Mouse (Mus musculus): Measurements from ENCODE around the gene Erc2. TPM values are rescaled to one million over a fixed set of nuclear protein-coding genes. Genes with fewer than 3 reads are reported as not detected.

The Erc2 gene
- polyA plus RNA-seq, 1 experiment from 2014 or later, result 1.4 TPM

- Histone ChIP-seq H3K4me2 (ENCODE audit: low read depth, low read length) (no peak overlapping the region), H3K4me3 (ENCODE audit: low read depth, low read length) (no peak overlapping the region), H3K36me3 (ENCODE audit: control insufficient read depth, insufficient read depth) (no peaks in the 10 kb centered on the region), H3K27ac (ENCODE audit: low read length) (no peak overlapping the region), H3K27me3 (ENCODE audit: control insufficient read depth, insufficient read depth, low read depth, low read length) (no peaks in the 10 kb centered on the region), H3K9ac (ENCODE audit: low read depth, low read length) (no peak overlapping the region), H3K4me1 (ENCODE audit: control insufficient read depth, low read depth, low read length) (no peaks in the 10 kb centered on the region), H3K9me3 (replicated peaks; ENCODE audit: control insufficient read depth, low read length) (no peaks in the 10 kb centered on the region)
- 76% methylated on average over 1 of the region's 1 CpGs for WGBS (ENCODE audit: insufficient replicate concordance)
- ATAC-seq (ENCODE audit: low read depth), result no peak
Observed at GRCm38 (mm10) chr14:28283319-28284095, 661.3 kb downstream of the Erc2 start.

GRCm38 (mm10) chr14:28286511-28286910, 664.3 kb downstream of the Erc2 start:
- ATAC-seq (ENCODE audit: low read depth), result no peak
- no peak overlapping the region for H3K9ac ChIP-seq (ENCODE audit: low read depth, low read length)

GRCm38 (mm10) chr14:28288196-28288595, 666.0 kb downstream of the Erc2 start:
- no peaks in the 10 kb centered on the region for H3K9me3 ChIP-seq (replicated peaks; ENCODE audit: control insufficient read depth, low read length)
- H3K9ac ChIP-seq (ENCODE audit: low read depth, low read length), result no peak overlapping the region
- no peaks in the 10 kb centered on the region for H3K36me3 ChIP-seq (ENCODE audit: control insufficient read depth, insufficient read depth)
- H3K4me2 ChIP-seq (ENCODE audit: low read depth, low read length), result no peak overlapping the region
- WGBS (ENCODE audit: insufficient replicate concordance), result 73% methylated on average over 2 of the region's 2 CpGs
- no peak overlapping the region for H3K27ac ChIP-seq (ENCODE audit: low read length)
- no peak overlapping the region for H3K4me3 ChIP-seq (ENCODE audit: low read depth, low read length)
- ATAC-seq (ENCODE audit: low read depth), result no peak
- no peaks in the 10 kb centered on the region for H3K27me3 ChIP-seq (ENCODE audit: control insufficient read depth, insufficient read depth, low read depth, low read length)
- H3K4me1 ChIP-seq (ENCODE audit: control insufficient read depth, low read depth, low read length), result no peaks in the 10 kb centered on the region

More at GRCm38 (mm10) chr14:28286511-28286910, 664.3 kb downstream of the Erc2 start:
- no peaks in the 10 kb centered on the region for H3K36me3 ChIP-seq (ENCODE audit: control insufficient read depth, insufficient read depth)
- H3K27me3 ChIP-seq (ENCODE audit: control insufficient read depth, insufficient read depth, low read depth, low read length), result no peaks in the 10 kb centered on the region
- H3K4me3 ChIP-seq (ENCODE audit: low read depth, low read length), result no peak overlapping the region
- H3K4me1 ChIP-seq (ENCODE audit: control insufficient read depth, low read depth, low read length), result no peaks in the 10 kb centered on the region
- no peak overlapping the region for H3K27ac ChIP-seq (ENCODE audit: low read length)
- no peaks in the 10 kb centered on the region for H3K9me3 ChIP-seq (replicated peaks; ENCODE audit: control insufficient read depth, low read length)
- no peak overlapping the region for H3K4me2 ChIP-seq (ENCODE audit: low read depth, low read length)

- no peaks in the 10 kb centered on the region for H3K4me1 ChIP-seq (ENCODE audit: control insufficient read depth, low read depth, low read length)
- ATAC-seq (ENCODE audit: low read depth), result no peak
- H3K27ac ChIP-seq (ENCODE audit: low read length), result no peak overlapping the region
- no peaks in the 10 kb centered on the region for H3K9me3 ChIP-seq (replicated peaks; ENCODE audit: control insufficient read depth, low read length)
- H3K4me3 ChIP-seq (ENCODE audit: low read depth, low read length), result no peak overlapping the region
- no peaks in the 10 kb centered on the region for H3K36me3 ChIP-seq (ENCODE audit: control insufficient read depth, insufficient read depth)
- no peak overlapping the region for H3K4me2 ChIP-seq (ENCODE audit: low read depth, low read length)
- H3K27me3 ChIP-seq (ENCODE audit: control insufficient read depth, insufficient read depth, low read depth, low read length), result no peaks in the 10 kb centered on the region
- no peak overlapping the region for H3K9ac ChIP-seq (ENCODE audit: low read depth, low read length)
- WGBS (ENCODE audit: insufficient replicate concordance), result 50% methylated on average over 2 of the region's 2 CpGs
Observed at GRCm38 (mm10) chr14:28288926-28289325, 666.7 kb downstream of the Erc2 start.

GRCm38 (mm10) chr14:28293921-28294320, 671.7 kb downstream of the Erc2 start:
- Histone ChIP-seq H3K27ac (ENCODE audit: low read length) (no peak overlapping the region), H3K4me1 (ENCODE audit: control insufficient read depth, low read depth, low read length) (no peaks in the 10 kb centered on the region), H3K4me2 (ENCODE audit: low read depth, low read length) (no peak overlapping the region), H3K36me3 (ENCODE audit: control insufficient read depth, insufficient read depth) (no peaks in the 10 kb centered on the region), H3K9ac (ENCODE audit: low read depth, low read length) (no peak overlapping the region), H3K9me3 (replicated peaks; ENCODE audit: control insufficient read depth, low read length) (no peaks in the 10 kb centered on the region), H3K27me3 (ENCODE audit: control insufficient read depth, insufficient read depth, low read depth, low read length) (no peaks in the 10 kb centered on the region), H3K4me3 (ENCODE audit: low read depth, low read length) (no peak overlapping the region)
- WGBS (ENCODE audit: insufficient replicate concordance), result 64% methylated on average over 5 of the region's 5 CpGs
- no peak for ATAC-seq (ENCODE audit: low read depth)

- H3K4me1 ChIP-seq (ENCODE audit: control insufficient read depth, low read depth, low read length), result no peaks in the 10 kb centered on the region
- ATAC-seq (ENCODE audit: low read depth), result no peak
- H3K27ac ChIP-seq (ENCODE audit: low read length), result no peak overlapping the region
- no peaks in the 10 kb centered on the region for H3K27me3 ChIP-seq (ENCODE audit: control insufficient read depth, insufficient read depth, low read depth, low read length)
- no peaks in the 10 kb centered on the region for H3K36me3 ChIP-seq (ENCODE audit: control insufficient read depth, insufficient read depth)
- no peaks in the 10 kb centered on the region for H3K9me3 ChIP-seq (replicated peaks; ENCODE audit: control insufficient read depth, low read length)
- no peak overlapping the region for H3K9ac ChIP-seq (ENCODE audit: low read depth, low read length)
- no peak overlapping the region for H3K4me3 ChIP-seq (ENCODE audit: low read depth, low read length)
- 35% methylated on average over 4 of the region's 4 CpGs for WGBS (ENCODE audit: insufficient replicate concordance)
- H3K4me2 ChIP-seq (ENCODE audit: low read depth, low read length), result no peak overlapping the region
Observed at GRCm38 (mm10) chr14:28295145-28295544, 672.9 kb downstream of the Erc2 start.

GRCm38 (mm10) chr14:28300095-28300494, 677.9 kb downstream of the Erc2 start:
- Histone ChIP-seq H3K27ac (ENCODE audit: low read length) (no peak overlapping the region), H3K4me1 (ENCODE audit: control insufficient read depth, low read depth, low read length) (no peaks in the 10 kb centered on the region), H3K4me2 (ENCODE audit: low read depth, low read length) (no peak overlapping the region), H3K27me3 (ENCODE audit: control insufficient read depth, insufficient read depth, low read depth, low read length) (no peaks in the 10 kb centered on the region), H3K36me3 (ENCODE audit: control insufficient read depth, insufficient read depth) (no peaks in the 10 kb centered on the region), H3K4me3 (ENCODE audit: low read depth, low read length) (no peak overlapping the region), H3K9ac (ENCODE audit: low read depth, low read length) (no peak overlapping the region), H3K9me3 (replicated peaks; ENCODE audit: control insufficient read depth, low read length) (no peaks in the 10 kb centered on the region)
- ATAC-seq (ENCODE audit: low read depth), result no peak
- 56% methylated on average over 6 of the region's 6 CpGs for WGBS (ENCODE audit: insufficient replicate concordance)

- no peak overlapping the region for H3K9ac ChIP-seq (ENCODE audit: low read depth, low read length)
- no peak overlapping the region for H3K4me2 ChIP-seq (ENCODE audit: low read depth, low read length)
- H3K4me1 ChIP-seq (ENCODE audit: control insufficient read depth, low read depth, low read length), result no peaks in the 10 kb centered on the region
- no peaks in the 10 kb centered on the region for H3K27me3 ChIP-seq (ENCODE audit: control insufficient read depth, insufficient read depth, low read depth, low read length)
- no peaks in the 10 kb centered on the region for H3K36me3 ChIP-seq (ENCODE audit: control insufficient read depth, insufficient read depth)
- 35% methylated on average over 5 of the region's 5 CpGs for WGBS (ENCODE audit: insufficient replicate concordance)
- no peak overlapping the region for H3K27ac ChIP-seq (ENCODE audit: low read length)
- no peak for ATAC-seq (ENCODE audit: low read depth)
- no peak overlapping the region for H3K4me3 ChIP-seq (ENCODE audit: low read depth, low read length)
- no peaks in the 10 kb centered on the region for H3K9me3 ChIP-seq (replicated peaks; ENCODE audit: control insufficient read depth, low read length)
Observed at GRCm38 (mm10) chr14:28301251-28301650, 679.0 kb downstream of the Erc2 start.

GRCm38 (mm10) chr14:28304131-28304530, 681.9 kb downstream of the Erc2 start:
- ATAC-seq (ENCODE audit: low read depth), result no peak
- H3K9ac ChIP-seq (ENCODE audit: low read depth, low read length), result no peak overlapping the region
- no peaks in the 10 kb centered on the region for H3K36me3 ChIP-seq (ENCODE audit: control insufficient read depth, insufficient read depth)
- no peaks in the 10 kb centered on the region for H3K4me1 ChIP-seq (ENCODE audit: control insufficient read depth, low read depth, low read length)
- H3K27me3 ChIP-seq (ENCODE audit: control insufficient read depth, insufficient read depth, low read depth, low read length), result no peaks in the 10 kb centered on the region
- 54% methylated on average over 5 of the region's 5 CpGs for WGBS (ENCODE audit: insufficient replicate concordance)
- no peaks in the 10 kb centered on the region for H3K9me3 ChIP-seq (replicated peaks; ENCODE audit: control insufficient read depth, low read length)
- H3K27ac ChIP-seq (ENCODE audit: low read length), result no peak overlapping the region
- no peak overlapping the region for H3K4me3 ChIP-seq (ENCODE audit: low read depth, low read length)
- H3K4me2 ChIP-seq (ENCODE audit: low read depth, low read length), result no peak overlapping the region
